Mouse (Mus musculus) G1E (cell line): ENCODE results near the gene Nek8.

Source experiments
- CTCF ChIP-seq: IDR thresholded peaks from 2 replicates; pipeline ENCODE4 v1.5.1; 2012; ENCODE audit warnings: low read depth, low read length, inconsistent platforms, mixed read lengths
- GATA1 ChIP-seq: IDR thresholded peaks from 2 replicates; pipeline ENCODE4 v1.6.1; 2012; ENCODE audit warnings: borderline replicate concordance, low read length, inconsistent platforms, mixed read lengths
- GATA2 ChIP-seq: IDR thresholded peaks from 2 replicates; pipeline ENCODE4 v1.6.1; 2012; ENCODE audit warnings: low read depth, low read length, inconsistent platforms, borderline replicate concordance
- POLR2AphosphoS5 ChIP-seq: IDR thresholded peaks from 2 replicates; pipeline ENCODE4 v1.6.1; 2012; ENCODE audit warnings: low read depth, low read length, inconsistent platforms; ENCODE audit not compliant: insufficient replicate concordance
- TAL1 ChIP-seq: conservative IDR thresholded peaks from 2 replicates; pipeline ENCODE4 v1.6.1; 2012; ENCODE audit warnings: low read depth, low read length, inconsistent platforms, mixed read lengths

DNA sequence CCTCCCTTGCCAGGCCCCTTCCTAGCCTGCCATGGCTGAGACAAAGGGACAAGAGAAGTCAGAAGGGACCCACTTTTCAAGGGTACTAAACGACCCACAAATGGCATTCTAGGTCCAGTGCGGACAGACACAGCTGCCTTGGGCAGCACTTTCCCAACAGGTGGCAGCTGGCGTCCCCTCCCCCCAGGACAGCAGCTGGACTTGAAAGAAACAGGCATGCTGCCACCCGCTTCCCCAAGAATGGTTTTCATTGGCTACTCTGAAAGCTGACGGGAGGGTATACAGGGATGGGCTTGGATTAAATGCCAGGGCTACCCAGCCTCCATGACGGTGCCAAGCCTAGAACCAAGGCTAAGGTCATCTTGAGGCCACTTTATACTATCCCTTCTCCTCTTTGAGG lies 14.0 kb downstream of the Nek8 start:
- TF ChIP-seq CTCF (no peak), GATA2 (no peak), GATA1 (no peak), TAL1 (no peak), POLR2AphosphoS5 (no peak)
